Mouse (Mus musculus) G1E (cell line): ENCODE data around the gene Hist1h2bp. TPM values are rescaled to one million over a fixed set of nuclear protein-coding genes. Genes with fewer than 3 reads are reported as not detected.
A peak's percentile ranks its signal among the peaks of the same experiment; 100 is the strongest.
"Not testable (repeated sequence)": the region's sequence is repeated elsewhere in the genome, so short reads cannot be mapped to it uniquely, and the experiment has no call there.

Experiments
- ATAC-seq: 2 replicates; pipeline ENCODE4 v1.8.0; 2016; ENCODE audit warnings: mild to moderate bottlenecking; ENCODE audit not compliant: insufficient number of reproducible peaks, poor library complexity, low FRiP score, severe bottlenecking; ENCODE audit errors: extremely low read depth
- DNase-seq: peaks from one replicate; pipeline ENCODE4 v3.0.0; 2012; ENCODE audit warnings: low spot score
- H3K27me3 ChIP-seq: 2 replicates; pipeline ENCODE4 v1.6.1; 2012; ENCODE audit warnings: mild to moderate bottlenecking, low read length, inconsistent platforms; ENCODE audit not compliant: insufficient read depth
- H3K36me3 ChIP-seq: replicated peaks from 2 replicates; pipeline ENCODE3; 2012; ENCODE audit warnings: mild to moderate bottlenecking, inconsistent platforms
- H3K4me1 ChIP-seq: 2 replicates; pipeline ENCODE4 v1.6.1; 2012; ENCODE audit warnings: low read depth, low read length, inconsistent platforms, mixed read lengths; ENCODE audit not compliant: insufficient read depth
- H3K4me3 ChIP-seq: 2 replicates; pipeline ENCODE4 v1.5.1; 2012; ENCODE audit warnings: low read depth, mild to moderate bottlenecking, inconsistent platforms, low read length, moderate library complexity, mixed read lengths
- H3K9me3 ChIP-seq: replicated peaks from 2 replicates; pipeline ENCODE4 v1.6.1; 2012; ENCODE audit warnings: inconsistent platforms
- CTCF ChIP-seq: IDR thresholded peaks from 2 replicates; pipeline ENCODE4 v1.5.1; 2012; ENCODE audit warnings: low read depth, low read length, inconsistent platforms, mixed read lengths
- GATA1 ChIP-seq: IDR thresholded peaks from 2 replicates; pipeline ENCODE4 v1.6.1; 2012; ENCODE audit warnings: borderline replicate concordance, low read length, inconsistent platforms, mixed read lengths
- GATA2 ChIP-seq: IDR thresholded peaks from 2 replicates; pipeline ENCODE4 v1.6.1; 2012; ENCODE audit warnings: low read depth, low read length, inconsistent platforms, borderline replicate concordance
- POLR2AphosphoS5 ChIP-seq: IDR thresholded peaks from 2 replicates; pipeline ENCODE4 v1.6.1; 2012; ENCODE audit warnings: low read depth, low read length, inconsistent platforms; ENCODE audit not compliant: insufficient replicate concordance
- TAL1 ChIP-seq: conservative IDR thresholded peaks from 2 replicates; pipeline ENCODE4 v1.6.1; 2012; ENCODE audit warnings: low read depth, low read length, inconsistent platforms, mixed read lengths
- polyA plus RNA-seq: library from polyadenylated mRNA; stranded (reverse); fragments of >175 nt; gene quantifications from 2 replicates; pipeline ENCODE4 v1.2.3, GENCODE M21; 2012
- total RNA-seq, 2 experiments: library from RNA; stranded (forward) in 1 of 2; stranded (reverse) in 1 of 2; fragments of 200-1000 nt in 1 of 2; fragments of >200 nt in 1 of 2; fragmentation: Nextera tagmentation in 1 of 2; gene quantifications; 2 replicates each; pipeline ENCODE4 v1.2.3; 2014 to 2017

The Hist1h2bp gene
- total and polyA plus RNA-seq, 3 experiments, result 6.8 to 192 (median 55.4) TPM

DNA sequence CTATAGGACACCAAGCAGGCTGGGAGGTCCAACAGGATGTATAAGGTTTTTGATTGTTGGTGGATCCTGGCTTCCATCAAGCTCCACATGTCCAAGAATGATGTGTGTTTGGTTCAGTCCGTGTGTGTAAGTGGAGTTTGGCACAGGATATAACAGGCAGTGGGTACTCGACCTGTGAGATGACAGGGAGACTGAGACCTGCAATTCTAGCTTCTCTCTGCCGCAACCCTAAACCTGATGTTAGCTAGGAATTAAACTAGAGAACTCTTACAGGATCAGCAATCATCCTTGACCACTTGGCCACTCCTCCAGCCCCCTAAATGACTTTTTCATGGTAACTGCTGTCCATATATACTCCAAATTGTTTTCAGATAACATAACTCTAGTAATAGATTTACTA, 34.9 kb upstream of the Hist1h2bp start:
- Histone ChIP-seq H3K4me1 (peaks cover 37% of the 10 kb centered on the region), H3K27me3 (no peaks in the 10 kb centered on the region), H3K36me3 (no peaks in the 10 kb centered on the region), H3K4me3 (peak overlapping the region; percentile 20; the same call in 1 of the 2 replicates), H3K9me3 (no peaks in the 10 kb centered on the region)
- no peak for ATAC-seq
- no peak for TF ChIP-seq TAL1
- TF ChIP-seq POLR2AphosphoS5, result peak; percentile 99
- no peak for DNase-seq

DNA sequence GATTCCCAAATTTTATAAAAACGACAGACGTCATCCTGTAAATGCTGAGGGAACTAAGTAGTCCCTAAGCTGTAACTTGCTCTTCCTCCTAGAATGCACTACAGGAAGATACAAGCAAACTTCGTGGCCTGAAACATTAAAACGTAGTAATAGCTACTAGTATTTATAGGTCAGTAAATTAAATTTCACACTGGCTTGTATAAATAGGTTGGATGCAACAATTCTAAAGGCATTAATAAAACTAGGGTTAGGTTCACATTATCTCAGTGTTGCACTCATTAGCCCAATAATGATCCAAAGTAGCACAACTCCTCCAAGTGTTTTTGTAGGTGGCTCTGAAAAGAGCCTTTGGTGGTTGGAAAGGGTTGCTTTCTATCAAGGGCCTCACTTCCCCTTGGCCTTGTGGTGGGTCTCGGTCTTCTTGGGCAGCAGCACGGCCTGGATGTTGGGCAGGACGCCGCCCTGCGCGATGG, 34.2 kb upstream of the Hist1h2bp start:
- no peaks in the 10 kb centered on the region for H3K27me3 ChIP-seq
- no peaks in the 10 kb centered on the region for H3K36me3 ChIP-seq
- DNase-seq (no peak), ATAC-seq (no peak)
- peak overlapping the region; percentile 66; the same call in 1 of the 2 replicates for H3K4me3 ChIP-seq
- TF ChIP-seq POLR2AphosphoS5, result peak; percentile 89; the same call in 1 of the 2 replicates
- no peak for TF ChIP-seq GATA1
- H3K9me3 ChIP-seq, result no peaks in the 10 kb centered on the region
- peaks cover 34% of the 10 kb centered on the region for H3K4me1 ChIP-seq

DNA sequence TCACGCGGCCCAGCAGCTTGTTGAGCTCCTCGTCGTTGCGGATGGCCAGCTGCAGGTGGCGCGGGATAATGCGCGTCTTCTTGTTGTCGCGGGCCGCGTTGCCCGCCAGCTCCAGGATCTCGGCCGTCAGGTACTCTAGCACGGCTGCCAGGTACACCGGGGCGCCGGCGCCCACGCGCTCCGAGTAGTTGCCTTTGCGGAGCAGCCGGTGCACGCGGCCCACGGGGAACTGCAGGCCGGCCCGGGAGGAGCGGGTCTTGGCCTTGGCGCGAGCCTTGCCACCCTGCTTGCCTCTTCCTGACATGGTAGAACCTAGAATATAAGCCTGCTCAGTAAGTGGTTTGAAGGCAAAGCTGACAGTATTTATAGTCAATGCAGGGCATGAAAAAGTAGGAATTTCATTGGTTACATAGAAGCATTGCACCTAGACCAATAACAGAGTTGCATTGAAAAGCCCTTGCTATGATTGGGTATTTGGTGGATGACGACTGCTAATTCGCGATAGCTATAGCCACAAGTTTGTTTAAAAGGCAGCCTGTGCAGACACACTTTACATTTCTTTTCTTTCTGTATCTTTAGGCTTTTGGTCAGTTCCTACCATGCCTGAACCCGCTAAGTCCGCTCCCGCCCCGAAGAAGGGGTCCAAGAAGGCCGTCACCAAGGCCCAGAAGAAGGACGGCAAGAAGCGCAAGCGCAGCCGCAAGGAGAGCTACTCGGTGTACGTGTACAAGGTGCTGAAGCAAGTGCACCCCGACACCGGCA, 33.6 kb upstream of the Hist1h2bp start, which contains the start of the genes Hist1h2ak and Hist1h2bn:
Gene Hist1h2ak, minus strand, starts transcription at position 304 of the 762 bp plus-strand sequence.
Gene Hist1h2bn, plus strand, starts transcription at position 600 of the 762 bp plus-strand sequence.
- H3K27me3 ChIP-seq, H3K9me3 ChIP-seq, H3K36me3 ChIP-seq: not testable (repeated sequence)
- peak; percentile 80 for ATAC-seq
- Histone ChIP-seq H3K4me1 (peaks cover 31% of the 10 kb centered on the region), H3K4me3 (peak within 1 kb of the TSS; percentile 66; the same call in 1 of the 2 replicates)
- peak; percentile 82 for DNase-seq

DNA sequence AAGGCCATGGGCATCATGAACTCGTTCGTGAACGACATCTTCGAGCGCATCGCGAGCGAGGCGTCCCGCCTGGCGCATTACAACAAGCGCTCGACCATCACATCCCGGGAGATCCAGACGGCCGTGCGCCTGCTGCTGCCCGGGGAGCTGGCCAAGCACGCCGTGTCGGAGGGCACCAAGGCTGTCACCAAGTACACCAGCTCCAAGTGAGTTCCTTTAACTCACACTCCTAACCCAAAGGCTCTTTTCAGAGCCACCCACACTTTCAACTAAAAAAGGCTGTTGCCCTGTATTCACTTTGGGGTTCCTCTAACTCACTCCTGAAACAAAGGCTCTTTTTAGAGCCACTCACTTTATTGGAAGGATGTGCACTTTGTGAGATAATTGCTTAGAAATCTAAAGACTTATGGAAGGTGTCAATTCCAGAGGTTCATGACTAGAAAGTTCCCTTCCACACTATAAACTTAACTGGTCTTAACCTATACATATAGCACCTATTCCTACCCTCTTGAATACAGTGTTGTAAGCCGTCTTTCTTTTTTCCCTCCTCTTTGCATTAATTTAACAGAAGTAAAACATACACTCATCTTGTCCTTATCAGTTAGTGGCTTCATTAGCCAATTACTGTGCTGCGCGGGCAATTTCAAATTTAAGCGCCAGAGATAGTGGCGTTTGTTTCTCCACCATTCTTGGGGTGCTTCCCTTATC, 32.8 kb upstream of the Hist1h2bp start:
- ATAC-seq, result peak; percentile 35; the same call in 1 of the 2 replicates
- not testable (repeated sequence) for H3K4me3 ChIP-seq, H3K27me3 ChIP-seq, DNase-seq, H3K36me3 ChIP-seq, H3K9me3 ChIP-seq
- peaks cover 29% of the 10 kb centered on the region for H3K4me1 ChIP-seq
- peak; percentile 92 for TF ChIP-seq POLR2AphosphoS5

DNA sequence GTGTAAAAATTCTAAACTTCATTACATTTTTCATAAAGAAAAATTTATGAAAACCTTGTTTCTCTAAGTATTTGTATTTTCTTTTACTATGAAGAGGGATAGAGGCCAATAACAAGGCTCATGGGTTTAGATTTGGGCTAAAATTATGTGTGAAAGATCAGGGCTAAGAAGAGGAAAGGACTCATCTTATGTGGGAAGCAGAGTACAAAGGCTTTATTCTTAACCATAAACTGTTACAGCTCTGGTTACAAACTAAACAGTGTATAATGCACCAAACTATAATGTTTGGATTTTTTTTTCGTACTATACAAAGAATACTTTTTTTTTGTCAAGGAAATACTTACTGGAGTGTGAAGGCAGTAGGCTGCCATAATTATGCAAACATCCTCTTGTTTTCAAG, 31.6 kb upstream of the Hist1h2bp start:
- no peak overlapping the region for H3K4me3 ChIP-seq
- H3K36me3 ChIP-seq, result no peaks in the 10 kb centered on the region
- TF ChIP-seq GATA2 (no peak), TAL1 (no peak), CTCF (no peak), POLR2AphosphoS5 (no peak), GATA1 (no peak)
- no peaks in the 10 kb centered on the region for H3K27me3 ChIP-seq
- ATAC-seq, result no peak
- DNase-seq, result no peak
- no peaks in the 10 kb centered on the region for H3K9me3 ChIP-seq
- peaks cover 25% of the 10 kb centered on the region for H3K4me1 ChIP-seq

DNA sequence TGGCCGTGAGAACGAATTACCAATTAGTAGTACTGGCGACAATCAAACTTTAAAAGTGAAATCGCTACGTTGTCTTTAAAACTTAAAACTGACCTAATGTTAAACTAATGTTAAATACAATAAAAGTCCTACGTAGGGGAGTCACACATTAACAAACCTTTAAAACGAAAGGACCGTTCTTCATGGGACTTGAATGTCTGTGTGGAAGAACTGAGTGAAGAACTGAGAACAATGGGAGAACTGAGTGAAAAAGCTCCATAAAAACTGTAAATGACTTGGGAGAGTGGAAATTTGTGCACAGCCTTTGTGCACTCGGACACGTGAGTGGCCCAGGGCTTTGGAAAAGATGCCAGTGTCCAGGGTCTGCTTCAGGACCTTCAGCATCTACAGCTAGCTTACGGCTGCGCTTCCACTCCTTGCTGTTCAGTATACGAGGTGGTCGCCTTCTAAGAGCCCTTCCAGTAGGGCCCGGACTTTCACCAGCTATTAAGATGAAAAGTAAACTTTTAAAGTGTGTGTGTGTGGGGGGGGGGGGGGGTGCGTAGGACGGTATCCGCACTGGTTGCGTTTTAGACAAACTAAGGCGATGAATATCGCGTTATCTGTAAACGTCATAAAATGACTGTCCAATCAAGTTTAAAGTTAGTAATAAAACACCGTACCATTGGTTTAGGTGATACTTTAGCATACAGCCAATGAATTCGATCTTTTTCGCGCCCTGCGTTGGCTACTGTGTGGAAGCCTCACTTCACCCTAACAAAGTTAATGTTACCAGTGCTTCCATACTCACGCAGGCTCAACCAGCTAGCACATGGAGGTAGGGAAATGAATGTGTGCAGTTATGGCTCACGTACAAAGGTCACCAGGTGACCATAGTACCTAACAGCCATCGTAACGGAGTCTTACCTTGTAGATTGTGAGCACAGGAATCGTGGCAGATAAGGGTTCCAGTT, 8.2 kb upstream of the Hist1h2bp start:
- ATAC-seq, result peak; percentile 64
- no peaks in the 10 kb centered on the region for H3K9me3 ChIP-seq

More for the DNA sequence above, 8.2 kb upstream of the Hist1h2bp start:
- Histone ChIP-seq H3K27me3 (no peaks in the 10 kb centered on the region), H3K4me1 (peaks cover 19% of the 10 kb centered on the region), H3K4me3 (peak overlapping the region; percentile 73), H3K36me3 (no peaks in the 10 kb centered on the region)
- TF ChIP-seq TAL1, result no peak
- peak; percentile 100 for TF ChIP-seq POLR2AphosphoS5
- DNase-seq, result peak; percentile 58
